Mouse (Mus musculus): ENCODE data around the gene Tle4. TPM values are rescaled to one million over a fixed set of nuclear protein-coding genes. Genes with fewer than 3 reads are reported as not detected.

Tle4 gene
- total and polyA plus RNA-seq, 3 experiments: 5.8 to 10.3 (median 8.5) TPM

GRCm38 (mm10) chr19:14508819-14509218 lies 89.0 kb downstream of the Tle4 start:
- Histone ChIP-seq H3K27me3 (ENCODE audit: control insufficient read depth, insufficient read depth, low read length) (no peaks in the 10 kb centered on the region), H3K27ac (no peak overlapping the region), H3K4me3 (no peak overlapping the region), H3K36me3 (ENCODE audit: control insufficient read depth, insufficient read depth, low read length) (peaks cover 4% of the 10 kb centered on the region), H3K79me2 (replicated peaks; ENCODE audit: control insufficient read depth, insufficient read depth, low read length) (peaks cover 2% of the 10 kb centered on the region; the same call in 1 of the 2 replicates), H3K9ac (ENCODE audit: low read depth, low read length) (no peak overlapping the region), H3K4me1 (ENCODE audit: control insufficient read depth, insufficient read depth, low read length) (peaks cover 4% of the 10 kb centered on the region)
- WGBS: 86% methylated on average over 4 of the region's 4 CpGs
- no peak for DNase-seq
- no peak for TF ChIP-seq CTCF (IDR thresholded peaks at IDR 0.05)
- TF ChIP-seq POLR2A (IDR thresholded peaks at IDR 0.05; ENCODE audit: insufficient read depth, low read depth, low read length): no peak
- TF ChIP-seq EP300 (IDR thresholded peaks at IDR 0.05; ENCODE audit: insufficient read depth, low read depth, low read length): no peak
- intact Hi-C loops (cut with DNase I): loop anchor here (5.0 kb wide), 1 partner anchor 88 kb away; the partner anchor contains the start of gene Tle4

- TF ChIP-seq POLR2A (IDR thresholded peaks at IDR 0.05; ENCODE audit: insufficient read depth, low read depth, low read length) (no peak), CTCF (IDR thresholded peaks at IDR 0.05) (no peak), EP300 (IDR thresholded peaks at IDR 0.05; ENCODE audit: insufficient read depth, low read depth, low read length) (no peak)
- 57% methylated on average over 2 of the region's 2 CpGs for WGBS
- Histone ChIP-seq H3K4me1 (ENCODE audit: control insufficient read depth, insufficient read depth, low read length) (peaks cover 4% of the 10 kb centered on the region), H3K36me3 (ENCODE audit: control insufficient read depth, insufficient read depth, low read length) (peaks cover 4% of the 10 kb centered on the region), H3K9ac (ENCODE audit: low read depth, low read length) (no peak overlapping the region), H3K4me3 (no peak overlapping the region), H3K79me2 (replicated peaks; ENCODE audit: control insufficient read depth, insufficient read depth, low read length) (peaks cover 2% of the 10 kb centered on the region; the same call in 1 of the 2 replicates), H3K27me3 (ENCODE audit: control insufficient read depth, insufficient read depth, low read length) (no peaks in the 10 kb centered on the region), H3K27ac (no peak overlapping the region; the same call in 1 of the 2 replicates)
- no peak for DNase-seq
- intact Hi-C loops (cut with DNase I): loop anchor here (5.0 kb wide), 1 partner anchor 89 kb away; the partner anchor contains the start of gene Tle4
Measured at GRCm38 (mm10) chr19:14507911-14508310, 89.9 kb downstream of the Tle4 start.

- intact Hi-C loops (cut with DNase I): loop anchor here (5.0 kb wide), 1 partner anchor 90 kb away; the partner anchor contains the start of gene Tle4
- peak overlapping the region; percentile 27; the same call in 1 of the 2 replicates for H3K27ac ChIP-seq
- H3K9ac ChIP-seq (ENCODE audit: low read depth, low read length): no peak overlapping the region
- peaks cover 4% of the 10 kb centered on the region for H3K36me3 ChIP-seq (ENCODE audit: control insufficient read depth, insufficient read depth, low read length)
- no peaks in the 10 kb centered on the region for H3K27me3 ChIP-seq (ENCODE audit: control insufficient read depth, insufficient read depth, low read length)
- TF ChIP-seq EP300 (IDR thresholded peaks at IDR 0.05; ENCODE audit: insufficient read depth, low read depth, low read length): no peak
- no peak for TF ChIP-seq CTCF (IDR thresholded peaks at IDR 0.05)
- no peak for TF ChIP-seq POLR2A (IDR thresholded peaks at IDR 0.05; ENCODE audit: insufficient read depth, low read depth, low read length)
- 69% methylated on average over 3 of the region's 3 CpGs for WGBS
- H3K79me2 ChIP-seq (replicated peaks; ENCODE audit: control insufficient read depth, insufficient read depth, low read length): peaks cover 2% of the 10 kb centered on the region; the same call in 1 of the 2 replicates
- DNase-seq: no peak
- H3K4me1 ChIP-seq (ENCODE audit: control insufficient read depth, insufficient read depth, low read length): peaks cover 4% of the 10 kb centered on the region
- no peak overlapping the region for H3K4me3 ChIP-seq
Measured at GRCm38 (mm10) chr19:14506875-14507670, 90.8 kb downstream of the Tle4 start.

GRCm38 (mm10) chr19:14505885-14506548 lies 91.8 kb downstream of the Tle4 start:
- Histone ChIP-seq H3K36me3 (ENCODE audit: control insufficient read depth, insufficient read depth, low read length) (peaks cover 4% of the 10 kb centered on the region), H3K79me2 (replicated peaks; ENCODE audit: control insufficient read depth, insufficient read depth, low read length) (peaks cover 2% of the 10 kb centered on the region; the same call in 1 of the 2 replicates), H3K27ac (peak overlapping the region; percentile 20; the same call in 1 of the 2 replicates), H3K4me1 (ENCODE audit: control insufficient read depth, insufficient read depth, low read length) (peaks cover 4% of the 10 kb centered on the region), H3K27me3 (ENCODE audit: control insufficient read depth, insufficient read depth, low read length) (no peaks in the 10 kb centered on the region), H3K4me3 (no peak overlapping the region), H3K9ac (ENCODE audit: low read depth, low read length) (no peak overlapping the region)
- 95% methylated on average over 2 of the region's 2 CpGs for WGBS
- no peak for DNase-seq
- TF ChIP-seq EP300 (IDR thresholded peaks at IDR 0.05; ENCODE audit: insufficient read depth, low read depth, low read length) (no peak), CTCF (IDR thresholded peaks at IDR 0.05) (no peak), POLR2A (IDR thresholded peaks at IDR 0.05; ENCODE audit: insufficient read depth, low read depth, low read length) (no peak)
- intact Hi-C loops (cut with DNase I): loop anchor here (5.0 kb wide), 1 partner anchor 91 kb away; the partner anchor contains the start of gene Tle4

- no peak overlapping the region for H3K9ac ChIP-seq (ENCODE audit: low read depth, low read length)
- WGBS: 79% methylated on average over 3 of the region's 3 CpGs
- TF ChIP-seq CTCF (IDR thresholded peaks at IDR 0.05) (no peak), EP300 (IDR thresholded peaks at IDR 0.05; ENCODE audit: insufficient read depth, low read depth, low read length) (no peak), POLR2A (IDR thresholded peaks at IDR 0.05; ENCODE audit: insufficient read depth, low read depth, low read length) (no peak)
- no peaks in the 10 kb centered on the region for H3K27me3 ChIP-seq (ENCODE audit: control insufficient read depth, insufficient read depth, low read length)
- no peak overlapping the region for H3K4me3 ChIP-seq
- intact Hi-C loops (cut with DNase I): loop anchor here (5.0 kb wide), 1 partner anchor 92 kb away; the partner anchor contains the start of gene Tle4
- peaks cover 4% of the 10 kb centered on the region for H3K4me1 ChIP-seq (ENCODE audit: control insufficient read depth, insufficient read depth, low read length)
- H3K27ac ChIP-seq: no peak overlapping the region
- DNase-seq: no peak
- H3K79me2 ChIP-seq (replicated peaks; ENCODE audit: control insufficient read depth, insufficient read depth, low read length): peaks cover 2% of the 10 kb centered on the region; the same call in 1 of the 2 replicates
- peaks cover 4% of the 10 kb centered on the region for H3K36me3 ChIP-seq (ENCODE audit: control insufficient read depth, insufficient read depth, low read length)
Measured at GRCm38 (mm10) chr19:14505401-14505800, 92.5 kb downstream of the Tle4 start.

Data from heart, adult 2 months (tissue).